Mouse (Mus musculus): Measurements from ENCODE around the gene Rab7.

Gene Rab7

GRCm38 (mm10) chr6:88044577-88045405, at the start of gene Rab7:
Gene Rab7, minus strand, starts transcription at chr6:88045270.
- WGBS: under 1% methylated on average over 82 of the region's 82 CpGs

DNA sequence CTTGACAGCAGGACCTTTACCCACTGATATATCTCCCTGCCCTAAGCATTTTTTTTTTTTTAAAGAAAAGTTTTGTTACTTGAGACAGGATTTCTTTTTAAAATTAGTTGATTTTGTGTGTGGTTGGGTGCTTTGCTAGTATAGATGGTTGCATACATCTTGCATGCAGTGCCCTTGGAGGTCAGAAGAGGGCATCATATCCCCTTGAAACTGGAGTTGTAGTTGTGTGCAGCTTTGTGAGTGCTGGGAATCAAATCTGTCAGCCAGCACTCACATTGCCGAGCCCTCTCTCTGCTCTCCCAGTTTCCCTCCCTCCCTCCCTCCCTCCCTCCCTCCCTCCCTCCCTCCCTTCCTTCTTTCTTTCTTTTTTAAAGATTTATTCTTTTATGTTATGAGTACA, 43.9 kb upstream of the Rab7 start:
- 56% methylated on average over 1 of the region's 1 CpGs for WGBS

DNA sequence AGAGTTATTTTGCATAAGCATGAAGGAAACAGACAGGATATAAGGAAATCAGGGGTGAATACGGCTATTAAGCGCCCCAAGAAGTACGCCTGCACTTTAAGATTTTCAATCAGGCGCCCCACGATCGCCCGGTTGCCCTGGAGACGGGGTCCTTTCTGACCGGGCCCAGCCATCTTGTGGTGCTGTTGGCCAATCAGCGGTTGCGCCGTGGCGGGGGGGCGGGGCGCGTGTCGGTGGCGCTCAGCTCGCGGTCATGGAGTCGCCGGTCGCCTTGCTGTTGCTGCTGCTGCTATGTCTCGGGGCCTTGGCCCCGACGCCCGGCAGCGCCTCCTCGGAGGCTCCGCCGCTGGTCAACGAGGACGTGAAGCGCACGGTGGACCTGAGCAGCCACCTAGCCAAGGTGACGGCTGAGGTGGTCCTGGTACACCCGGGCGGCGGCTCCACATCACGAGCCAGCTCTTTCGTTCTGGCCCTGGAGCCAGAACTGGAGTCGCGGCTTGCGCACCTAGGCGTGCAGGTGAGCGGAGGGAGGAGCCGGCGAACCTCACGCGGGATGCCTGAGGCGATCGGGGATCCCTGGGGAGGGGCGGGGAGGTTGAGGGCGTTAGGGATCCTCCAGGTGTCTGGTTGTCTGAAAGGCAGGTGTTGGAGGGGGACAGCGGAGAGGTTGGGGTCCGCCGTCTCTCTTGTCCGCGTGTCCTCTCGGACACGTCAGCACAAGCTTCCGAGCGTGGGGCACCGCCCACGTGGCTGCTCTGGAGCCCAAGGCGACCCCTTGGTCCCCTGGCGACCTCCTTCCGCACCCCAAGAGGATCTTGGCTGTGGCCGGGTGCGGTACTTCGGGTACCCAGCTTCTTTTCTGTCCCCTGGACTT, 39.4 kb upstream of the Rab7 start, which contains the start of gene Rpn1:
TSS of gene Rpn1 (plus strand) at position 205 of the 874 bp plus-strand sequence.
- under 1% methylated on average over 71 of the region's 71 CpGs for WGBS

DNA sequence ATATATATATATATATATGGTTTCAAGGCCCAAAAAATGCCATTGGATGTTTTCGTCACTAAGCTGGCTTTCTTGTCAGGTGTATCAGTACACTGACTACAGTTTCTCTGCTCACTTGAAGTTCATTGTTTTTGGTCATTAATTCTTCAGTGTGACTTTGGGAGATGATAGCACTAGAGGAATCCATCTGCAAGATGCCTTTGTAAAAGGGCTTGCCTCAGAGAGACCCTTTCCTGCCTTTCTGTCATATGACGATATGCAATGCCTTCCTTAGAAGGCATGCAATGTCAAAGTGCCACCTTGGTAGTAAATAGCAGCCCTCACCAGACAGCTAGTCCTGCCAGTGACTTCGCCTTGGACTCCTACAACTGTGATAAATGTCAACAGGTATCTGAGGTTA, 38.6 kb upstream of the Rab7 start:
- WGBS: 68% methylated on average over 3 of the region's 3 CpGs

DNA sequence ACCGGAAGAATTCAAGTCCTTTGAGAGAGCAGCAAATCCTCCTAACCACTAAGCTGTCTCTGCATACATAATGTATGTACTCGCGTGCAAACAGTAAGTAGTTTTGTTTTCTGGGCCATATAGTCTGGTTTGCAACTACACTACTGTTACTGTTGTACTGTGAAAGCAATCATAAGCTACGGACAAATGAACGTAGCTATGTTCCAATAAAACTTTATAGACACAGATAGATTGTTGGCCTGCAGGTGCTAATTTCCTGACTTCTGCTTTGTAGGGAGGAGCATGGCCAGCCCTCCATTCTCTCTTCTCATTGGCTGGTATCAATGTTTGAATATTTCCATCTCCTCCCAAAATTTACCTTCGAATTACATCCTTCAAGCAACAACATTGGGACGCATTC, 38.0 kb upstream of the Rab7 start:
- 82% methylated on average over 7 of the region's 7 CpGs for WGBS

GRCm38 (mm10) chr6:88075960-88076517, 31.0 kb upstream of the Rab7 start:
- 78% methylated on average over 1 of the region's 1 CpGs for WGBS

DNA sequence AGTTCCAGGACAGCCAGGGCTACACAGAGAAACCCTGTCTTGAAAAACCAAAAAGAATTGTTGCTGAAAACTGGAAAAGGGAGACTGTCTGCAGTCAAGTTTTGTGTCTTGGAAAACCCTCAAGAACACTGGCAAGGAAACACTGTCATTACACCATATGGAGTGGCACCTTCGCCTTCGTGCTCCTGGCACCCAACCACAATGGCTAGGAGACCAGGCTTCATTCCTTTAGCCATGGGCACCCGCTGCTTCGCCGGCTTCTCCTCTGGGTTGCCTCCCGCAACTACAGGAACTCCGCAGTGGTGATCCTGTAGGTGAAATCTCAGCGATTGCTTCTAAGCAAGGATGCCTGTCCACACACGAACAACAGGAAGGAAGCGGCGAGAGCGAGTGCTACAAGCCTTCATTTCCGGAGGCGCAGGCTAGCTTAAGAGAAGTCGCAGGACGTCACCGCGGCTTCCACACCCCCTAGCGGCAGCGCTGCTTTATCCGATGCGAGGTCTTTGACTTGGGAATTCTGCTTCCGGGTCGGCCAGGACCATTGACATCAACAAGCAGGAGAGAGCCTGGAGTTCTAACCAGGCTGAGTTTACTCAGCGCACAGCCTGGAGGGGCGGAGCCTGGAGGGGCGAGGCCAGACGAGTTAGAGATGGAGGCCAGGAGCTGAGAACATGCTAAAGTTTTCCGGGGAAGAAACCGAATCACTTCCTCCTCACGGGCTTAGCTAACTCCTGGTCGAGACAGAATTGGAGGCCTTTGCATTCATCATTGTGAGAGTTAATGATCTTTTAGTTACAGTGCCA, 29.9 kb upstream of the Rab7 start:
- 2% methylated on average over 32 of the region's 32 CpGs for WGBS

GRCm38 (mm10) chr6:88071216-88071615, 26.1 kb upstream of the Rab7 start:
- 80% methylated on average over 5 of the region's 5 CpGs for WGBS

- 77% methylated on average over 6 of the region's 6 CpGs for WGBS
Measured at GRCm38 (mm10) chr6:88070468-88070867, 25.4 kb upstream of the Rab7 start.

- 61% methylated on average over 1 of the region's 1 CpGs for WGBS
Measured at GRCm38 (mm10) chr6:88068739-88069138, 23.7 kb upstream of the Rab7 start.

GRCm38 (mm10) chr6:88067722-88068121, 22.7 kb upstream of the Rab7 start:
- 74% methylated on average over 3 of the region's 3 CpGs for WGBS

- 49% methylated on average over 3 of the region's 3 CpGs for WGBS
Measured at GRCm38 (mm10) chr6:88065968-88066367, 20.9 kb upstream of the Rab7 start.

DNA sequence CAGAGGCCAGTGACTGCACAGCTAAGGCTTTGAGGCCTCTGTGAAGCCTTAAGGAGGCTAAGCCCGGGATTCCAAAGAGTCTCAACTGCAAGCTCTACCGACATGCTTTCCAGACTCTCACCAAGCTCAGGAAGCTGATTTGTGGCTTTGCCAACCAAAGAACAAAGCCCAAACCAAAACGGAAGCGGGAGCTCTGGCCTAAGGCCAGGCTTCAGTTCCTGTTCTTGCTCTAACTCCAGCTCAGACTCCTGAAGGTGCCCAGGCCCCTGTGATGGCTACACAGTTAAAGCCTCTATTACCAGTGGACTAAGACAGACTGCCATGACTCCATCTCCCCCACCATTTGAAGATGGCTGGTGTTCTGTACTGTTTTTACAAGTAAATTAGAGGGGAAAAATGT, 20.0 kb upstream of the Rab7 start:
- 19% methylated on average over 4 of the region's 4 CpGs for WGBS

DNA sequence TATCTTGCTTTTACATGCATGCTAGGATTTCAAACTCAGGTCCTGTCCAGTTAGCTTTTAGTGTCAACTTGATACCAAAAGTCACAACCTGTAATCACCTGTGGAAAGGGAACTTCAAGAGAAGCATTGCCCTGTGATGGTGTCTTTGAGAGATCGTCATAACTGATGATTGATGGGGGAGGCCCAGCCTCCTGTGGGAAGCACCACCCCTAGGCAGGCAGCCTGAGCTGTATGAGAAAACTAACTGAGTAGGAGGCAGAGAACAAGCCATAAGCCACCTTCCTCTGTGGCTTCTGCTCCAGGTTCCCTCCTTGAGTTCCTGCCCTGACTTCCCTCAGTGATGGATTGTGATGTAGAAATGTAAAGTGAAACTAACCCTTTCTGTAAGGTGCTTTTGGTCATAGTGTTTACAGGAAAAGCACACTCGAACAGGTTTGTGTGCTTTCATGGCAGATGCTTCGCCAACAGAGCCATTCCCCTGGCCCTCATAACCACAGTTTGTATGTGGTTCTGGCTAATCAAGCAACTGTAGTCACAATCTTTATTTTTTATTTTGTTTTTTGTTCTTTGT, 19.1 kb upstream of the Rab7 start:
- 81% methylated on average over 3 of the region's 3 CpGs for WGBS

- WGBS: 79% methylated on average over 4 of the region's 4 CpGs
Measured at GRCm38 (mm10) chr6:88062398-88062797, 17.3 kb upstream of the Rab7 start.

- WGBS: 84% methylated on average over 4 of the region's 4 CpGs
Measured at GRCm38 (mm10) chr6:88061406-88061805, 16.3 kb upstream of the Rab7 start.

- WGBS: 85% methylated on average over 4 of the region's 4 CpGs
Measured at GRCm38 (mm10) chr6:88060602-88061001, 15.5 kb upstream of the Rab7 start.

DNA sequence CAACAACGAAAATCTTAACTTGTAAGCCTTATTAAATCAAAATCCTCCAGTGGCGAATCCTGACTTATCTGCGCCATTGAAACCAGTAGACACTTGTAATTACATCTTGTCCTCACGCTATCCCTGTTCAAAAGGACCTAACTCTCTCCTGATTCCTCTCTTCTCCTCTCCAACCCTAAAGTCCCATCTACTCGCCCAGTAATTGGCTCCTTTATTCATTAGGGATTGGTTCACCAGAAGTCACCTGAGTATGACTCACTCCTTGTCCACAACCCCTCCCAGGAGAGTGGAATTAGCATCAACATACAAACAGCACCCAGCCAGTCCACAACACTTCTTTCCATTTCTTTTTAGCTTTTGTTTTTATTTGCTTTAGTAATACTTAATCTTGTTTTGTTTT, 14.8 kb upstream of the Rab7 start:
- 92% methylated on average over 5 of the region's 5 CpGs for WGBS

DNA sequence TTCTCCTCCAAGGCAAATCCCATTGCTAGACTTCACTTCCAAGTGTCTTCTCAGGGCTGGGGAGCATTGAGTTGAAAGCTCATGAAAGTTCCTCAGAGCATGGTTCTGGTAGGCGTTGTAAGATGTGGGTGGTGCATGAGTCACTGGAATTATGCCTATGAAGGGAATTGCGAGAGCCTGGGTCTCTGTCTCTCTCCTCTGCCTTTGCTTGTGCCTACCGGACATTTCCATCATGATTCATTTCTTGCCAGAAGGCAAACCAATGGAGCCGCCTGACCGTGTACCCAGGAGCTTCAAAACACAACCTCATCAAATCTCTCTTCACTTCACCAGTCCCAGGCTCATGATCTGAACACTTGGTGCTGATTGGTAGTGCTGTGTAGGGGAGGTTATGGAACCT, 11.8 kb upstream of the Rab7 start:
- 46% methylated on average over 5 of the region's 5 CpGs for WGBS

DNA sequence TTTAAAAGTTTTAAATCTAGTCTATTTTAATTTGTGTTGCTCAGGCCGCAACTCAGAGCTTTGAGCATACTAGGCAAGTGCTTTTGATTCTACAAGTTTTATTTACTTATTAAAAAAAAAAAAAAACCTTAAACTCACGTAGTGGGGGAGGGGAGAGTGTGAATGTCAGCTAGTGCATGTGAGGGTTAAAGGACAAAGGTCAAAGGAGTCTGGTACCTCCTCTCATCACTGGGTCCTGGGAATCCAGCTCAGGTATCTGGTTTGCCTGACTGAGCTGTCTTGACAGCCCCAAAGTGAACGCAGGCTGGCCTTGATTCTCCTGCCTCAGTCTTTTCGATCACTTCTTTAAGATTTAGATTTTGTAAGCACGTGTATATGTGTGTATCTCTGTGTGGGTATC, 10.6 kb upstream of the Rab7 start:
- 79% methylated on average over 5 of the region's 5 CpGs for WGBS

Data from cerebral cortex, adult 2 months (tissue).